Mouse (Mus musculus): ENCODE measurements around the gene Gpa33. TPM values are rescaled to one million over a fixed set of nuclear protein-coding genes. Genes with fewer than 3 reads are reported as not detected.

The Gpa33 gene
- total and polyA plus RNA-seq, 3 experiments, result 0.04 TPM; not detected in 2

DNA sequence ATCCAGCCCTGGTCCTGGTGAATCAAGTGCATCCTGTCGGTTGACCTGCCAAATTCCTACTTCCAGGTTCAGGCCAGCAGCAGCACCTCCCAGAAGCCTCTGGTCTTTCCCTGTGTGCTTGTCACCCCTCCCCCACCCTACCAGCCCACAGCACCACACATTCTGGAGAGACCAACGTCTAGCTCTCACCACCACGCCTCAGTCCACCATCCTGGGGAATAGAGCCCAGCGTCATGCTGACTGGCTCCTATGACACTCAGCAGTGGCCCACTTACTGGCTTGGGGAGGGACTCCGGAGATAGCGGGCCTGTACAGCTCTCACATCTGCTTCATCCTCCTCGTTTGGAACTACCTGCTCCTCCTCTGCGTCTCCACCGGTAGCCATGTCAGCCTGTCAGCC is 3.2 kb upstream of the Gpa33 start:
- in situ Hi-C loops (cut with MboI; ENCODE audit: low pct_ligation_motif_present, low pct_unique_long_range_greater_than_20kb, low sequenced_read_pairs) (no loop called here), dilution Hi-C loops (cut with MboI; ENCODE audit: extremely low pct_ligation_motif_present, extremely low pct_unique_long_range_greater_than_20kb, low sequenced_read_pairs) (no loop called here)
- no peaks in the 10 kb centered on the region for H3K79me2 ChIP-seq (replicated peaks; ENCODE audit: control insufficient read depth, extremely low read depth, insufficient read depth, poor library complexity, severe bottlenecking)
- H3K9ac ChIP-seq (ENCODE audit: insufficient read depth, low read depth), result no peak overlapping the region
- no peaks in the 10 kb centered on the region for H3K27me3 ChIP-seq (replicated peaks)
- no peak overlapping the region for H3K4me2 ChIP-seq (ENCODE audit: insufficient read depth, low read depth, poor library complexity, severe bottlenecking)
- no peaks in the 10 kb centered on the region for H3K9me3 ChIP-seq (replicated peaks; ENCODE audit: low read length)
- H3K27ac ChIP-seq (ENCODE audit: insufficient read depth, low read depth), result no peak overlapping the region
- H3K4me1 ChIP-seq (ENCODE audit: control insufficient read depth in 1 of 2, insufficient read depth in 2 of 2), result peaks cover 0 to 2% of the 10 kb centered on the region in 2 experiments; a peak in 2 of 4 replicates
- no peaks in the 10 kb centered on the region for H3K36me3 ChIP-seq (replicated peaks in 1 of 2; ENCODE audit: control insufficient read depth in 1 of 2, insufficient read depth in 1 of 2, low read length in 1 of 2)
- TF ChIP-seq ZKSCAN1 (IDR thresholded peaks at IDR 0.05; ENCODE audit: borderline replicate concordance, low read depth, low read length), result no peak
- no peak for TF ChIP-seq EP300 (IDR thresholded peaks at IDR 0.05; ENCODE audit: low read length)
- no peak for TF ChIP-seq ETS1 (conservative IDR thresholded peaks at IDR 0.05; ENCODE audit: low read depth, low read length)
- TF ChIP-seq POLR2AphosphoS2 (IDR thresholded peaks at IDR 0.05; ENCODE audit: low read depth, low read length), result no peak
- TF ChIP-seq JUND (conservative IDR thresholded peaks at IDR 0.05; ENCODE audit: low read depth, low read length), result no peak
- no peak for TF ChIP-seq SMC3 (IDR thresholded peaks at IDR 0.05; ENCODE audit: low read depth, low read length)
- no peak for TF ChIP-seq CHD1 (IDR thresholded peaks at IDR 0.05; ENCODE audit: low read depth, low read length)
- TF ChIP-seq KAT2A (IDR thresholded peaks at IDR 0.05; ENCODE audit: insufficient replicate concordance, low read length), result no peak
- no peak for TF ChIP-seq RCOR1 (conservative IDR thresholded peaks at IDR 0.05; ENCODE audit: low read depth, low read length)
- no peak for DNase-seq (ENCODE audit: extremely low read depth)
- H3K4me3 ChIP-seq (replicated peaks in 1 of 3; ENCODE audit: low read depth in 2 of 3, low read length in 2 of 3, poor library complexity in 1 of 3), result no peak overlapping the region

GRCm38 (mm10) chr1:166127719-166128118 is 2.3 kb upstream of the Gpa33 start, which contains the start of gene Dusp27:
Dusp27 (minus strand) TSS chr1:166127922.
- Histone ChIP-seq H3K4me3 (replicated peaks in 1 of 3; ENCODE audit: low read depth in 2 of 3, low read length in 2 of 3, poor library complexity in 1 of 3) (no peak within 1 kb of the TSS), H3K36me3 (replicated peaks in 1 of 2; ENCODE audit: control insufficient read depth in 1 of 2, insufficient read depth in 1 of 2, low read length in 1 of 2) (no peaks in the 10 kb centered on the region), H3K79me2 (replicated peaks; ENCODE audit: control insufficient read depth, extremely low read depth, insufficient read depth, poor library complexity, severe bottlenecking) (no peaks in the 10 kb centered on the region), H3K4me1 (ENCODE audit: control insufficient read depth in 1 of 2, insufficient read depth in 2 of 2) (peaks cover 0 to 2% of the 10 kb centered on the region in 2 experiments; a peak in 2 of 4 replicates), H3K9ac (ENCODE audit: insufficient read depth, low read depth) (no peak within 1 kb of the TSS), H3K9me3 (replicated peaks; ENCODE audit: low read length) (no peaks in the 10 kb centered on the region), H3K4me2 (ENCODE audit: insufficient read depth, low read depth, poor library complexity, severe bottlenecking) (no peak within 1 kb of the TSS), H3K27me3 (replicated peaks) (no peaks in the 10 kb centered on the region), H3K27ac (ENCODE audit: insufficient read depth, low read depth) (no peak within 1 kb of the TSS)
- dilution Hi-C loops (cut with MboI; ENCODE audit: extremely low pct_ligation_motif_present, extremely low pct_unique_long_range_greater_than_20kb, low sequenced_read_pairs) (no loop called here), in situ Hi-C loops (cut with MboI; ENCODE audit: low pct_ligation_motif_present, low pct_unique_long_range_greater_than_20kb, low sequenced_read_pairs) (no loop called here)
- no peak for TF ChIP-seq USF2 (conservative IDR thresholded peaks at IDR 0.05; ENCODE audit: low read depth, low read length)
- TF ChIP-seq NRF1 (IDR thresholded peaks at IDR 0.05; ENCODE audit: low read depth, low read length), result no peak
- TF ChIP-seq HCFC1 (IDR thresholded peaks at IDR 0.05; ENCODE audit: low read depth, low read length), result no peak
- no peak for TF ChIP-seq KAT2A (IDR thresholded peaks at IDR 0.05; ENCODE audit: insufficient replicate concordance, low read length)
- no peak for TF ChIP-seq USF1 (IDR thresholded peaks at IDR 0.05; ENCODE audit: low read depth, low read length)
- TF ChIP-seq ZMIZ1 (IDR thresholded peaks at IDR 0.05; ENCODE audit: low read depth, low read length), result no peak
- TF ChIP-seq IRF4 (IDR thresholded peaks at IDR 0.05; ENCODE audit: low read depth, low read length), result no peak
- TF ChIP-seq ZKSCAN1 (IDR thresholded peaks at IDR 0.05; ENCODE audit: borderline replicate concordance, low read depth, low read length), result no peak
- TF ChIP-seq MEF2A (IDR thresholded peaks at IDR 0.05; ENCODE audit: borderline replicate concordance, low read depth, low read length), result no peak
- no peak for TF ChIP-seq SMC3 (IDR thresholded peaks at IDR 0.05; ENCODE audit: low read depth, low read length)
- TF ChIP-seq TCF12 (IDR thresholded peaks at IDR 0.05; ENCODE audit: low read depth, low read length), result no peak
- no peak for TF ChIP-seq ETS1 (conservative IDR thresholded peaks at IDR 0.05; ENCODE audit: low read depth, low read length)
- no peak for DNase-seq (ENCODE audit: extremely low read depth)

All from CH12.LX (cell line).